Mouse (Mus musculus) thymus, adult 2 months (tissue): Measurements from ENCODE around the gene Frmd4a.

Source experiments
- CTCF ChIP-seq: fragments of 200-500 bp; IDR thresholded peaks from 2 replicates; pipeline ENCODE4 v1.5.1; 2012; ENCODE audit warnings: mild to moderate bottlenecking, control low read depth, low read length, moderate library complexity, borderline replicate concordance; ENCODE audit not compliant: control insufficient read depth, poor library complexity, insufficient read depth; ENCODE audit errors: extremely low read depth
- POLR2A ChIP-seq: fragments of 200-500 bp; IDR thresholded peaks from 2 replicates; pipeline ENCODE4 v1.6.1; 2012; ENCODE audit warnings: mild to moderate bottlenecking, low read length, control low read depth, moderate library complexity; ENCODE audit not compliant: control insufficient read depth, poor library complexity, insufficient read depth; ENCODE audit errors: extremely low read depth

DNA sequence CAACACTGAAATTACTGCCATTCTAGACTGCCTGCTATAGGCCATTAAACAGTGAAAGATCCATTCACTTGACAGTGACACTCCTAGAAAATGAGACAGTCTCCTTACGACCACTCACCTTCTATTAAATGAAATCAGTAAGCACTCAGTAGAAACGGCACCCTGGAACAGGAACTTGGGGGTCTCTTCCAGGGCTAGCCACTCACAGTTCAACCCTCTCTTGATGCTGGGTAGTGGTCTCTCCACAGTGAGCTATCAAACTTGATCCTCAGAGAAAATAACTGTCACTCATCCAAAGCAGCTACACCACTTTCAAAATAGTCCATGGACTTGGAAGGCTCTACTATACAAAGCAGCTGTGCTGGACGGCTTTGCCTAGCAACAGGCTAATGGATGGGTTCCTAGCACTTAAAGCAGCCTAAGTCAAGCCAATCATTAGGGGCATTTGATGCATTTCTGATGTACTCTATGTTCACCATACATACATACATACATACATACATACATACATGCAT, 604.0 kb downstream of the Frmd4a start:
- TF ChIP-seq POLR2A, result no peak
- TF ChIP-seq CTCF, result no peak
